Mouse (Mus musculus) C2C12 (cell line): ENCODE results near the gene Tiprl. TPM values are rescaled to one million over a fixed set of nuclear protein-coding genes. Genes with fewer than 3 reads are reported as not detected.
A peak's percentile ranks its signal among the peaks of the same experiment; 100 is the strongest.

Experiments
- H3K27me3 ChIP-seq: one replicate; pipeline ENCODE4 v1.6.1; 2011; ENCODE audit not compliant: control insufficient read depth, insufficient read depth, insufficient read length
- H3K36me3 ChIP-seq: one replicate; pipeline ENCODE4 v1.6.1; 2011; ENCODE audit not compliant: control insufficient read depth, insufficient read depth
- H3K4me3 ChIP-seq: one replicate; pipeline ENCODE4 v1.5.1; 2011; ENCODE audit warnings: mild to moderate bottlenecking, control low read depth; ENCODE audit not compliant: poor library complexity, insufficient read depth, severe bottlenecking
- H3K79me2 ChIP-seq: one replicate; pipeline ENCODE4 v1.6.1; 2011; ENCODE audit not compliant: control insufficient read depth, insufficient read depth
- H3K79me3 ChIP-seq: one replicate; pipeline ENCODE4 v1.6.1; 2011; ENCODE audit warnings: low read depth, control low read depth
- H3ac ChIP-seq: one replicate; pipeline ENCODE3; 2011; ENCODE audit warnings: low read depth; ENCODE audit not compliant: control insufficient read depth, insufficient read length
- CEBPB ChIP-seq: IDR thresholded peaks from one replicate; pipeline ENCODE4 v1.6.1; 2011; ENCODE audit warnings: low read depth, mild to moderate bottlenecking, control low read depth, moderate library complexity
- CTCF ChIP-seq: IDR thresholded peaks from one replicate; pipeline ENCODE4 v1.5.1; 2011; ENCODE audit not compliant: control insufficient read depth, insufficient read depth, insufficient read length
- FOSL1 ChIP-seq: IDR thresholded peaks from one replicate; pipeline ENCODE4 v1.8.0; 2011; ENCODE audit warnings: mild to moderate bottlenecking, low read length; ENCODE audit not compliant: poor library complexity, insufficient read depth, severe bottlenecking
- MAX ChIP-seq: IDR thresholded peaks from one replicate; pipeline ENCODE4 v1.6.1; 2011; ENCODE audit warnings: mild to moderate bottlenecking, control low read depth
- MYOD1 ChIP-seq: IDR thresholded peaks from one replicate; pipeline ENCODE4 v1.6.1; 2011; ENCODE audit warnings: low read depth; ENCODE audit not compliant: control insufficient read depth, insufficient read length
- MYOG ChIP-seq: IDR thresholded peaks from one replicate; pipeline ENCODE4 v1.6.1; 2011; ENCODE audit not compliant: control insufficient read depth, insufficient read length; ENCODE audit errors: extremely low read depth
- USF1 ChIP-seq: IDR thresholded peaks from one replicate; pipeline ENCODE4 v1.6.1; 2011; ENCODE audit warnings: low read depth, mild to moderate bottlenecking, control low read depth, moderate library complexity
- polyA plus RNA-seq: library from polyadenylated mRNA; unstranded; fragments of >200 nt; fragmentation: generic; extraction: Trizol; gene quantifications from one replicate; pipeline ENCODE4 v1.2.1, GENCODE M21; 2012; ENCODE audit warnings: missing spikeins

The Tiprl gene
- polyA plus RNA-seq, 1 experiment = 31.3 TPM

DNA sequence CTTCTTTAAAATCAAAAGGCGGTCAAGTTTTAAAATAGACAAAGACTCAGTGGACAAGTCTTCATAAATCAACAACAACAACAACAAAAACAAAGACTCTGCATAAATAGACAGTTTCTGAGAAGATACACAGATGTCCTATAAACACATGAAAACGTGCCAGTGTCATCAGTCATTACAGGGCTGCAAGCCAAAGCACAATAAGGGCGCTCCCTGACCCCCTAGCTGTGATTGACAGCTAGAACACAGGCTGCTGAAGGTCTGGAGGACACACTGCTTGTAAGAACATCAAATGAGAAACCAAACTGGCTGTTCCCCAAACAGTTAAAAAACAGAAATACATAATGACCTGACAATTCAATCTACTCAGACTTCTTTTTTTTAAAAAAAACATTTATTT is 37.2 kb downstream of the Tiprl start:
- Histone ChIP-seq H3ac (no peak overlapping the region), H3K36me3 (no peaks in the 10 kb centered on the region), H3K79me2 (no peaks in the 10 kb centered on the region), H3K4me3 (no peak overlapping the region), H3K27me3 (no peaks in the 10 kb centered on the region), H3K79me3 (no peaks in the 10 kb centered on the region)
- TF ChIP-seq MAX (no peak), CTCF (no peak), USF1 (no peak), CEBPB (no peak), MYOD1 (no peak), FOSL1 (no peak), MYOG (no peak)

DNA sequence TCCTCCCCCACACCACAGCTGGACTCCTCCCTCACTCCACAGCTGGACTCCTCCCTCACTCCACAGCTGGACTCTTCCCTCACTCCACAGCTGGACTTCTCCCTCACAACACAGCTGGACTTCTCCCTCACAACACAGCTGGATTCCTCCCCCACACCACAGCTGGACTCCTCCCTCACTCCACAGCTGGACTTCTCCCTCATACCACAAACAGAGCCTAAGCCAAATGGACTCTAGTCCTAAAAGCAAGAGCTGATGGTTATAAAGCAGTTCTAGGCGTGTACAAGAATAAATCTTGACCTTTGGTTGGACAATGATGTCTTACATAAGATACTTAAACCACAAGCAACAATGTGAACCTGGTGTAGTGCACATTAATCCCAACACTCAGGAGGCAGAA is 37.8 kb downstream of the Tiprl start:
- TF ChIP-seq FOSL1 = no peak
- TF ChIP-seq CTCF = no peak
- no peak for TF ChIP-seq MYOG
- no peaks in the 10 kb centered on the region for H3K36me3 ChIP-seq
- H3K79me3 ChIP-seq = no peaks in the 10 kb centered on the region
- H3K27me3 ChIP-seq = no peaks in the 10 kb centered on the region
- H3ac ChIP-seq = no peak overlapping the region
- H3K4me3 ChIP-seq = no peak overlapping the region
- H3K79me2 ChIP-seq = no peaks in the 10 kb centered on the region

DNA sequence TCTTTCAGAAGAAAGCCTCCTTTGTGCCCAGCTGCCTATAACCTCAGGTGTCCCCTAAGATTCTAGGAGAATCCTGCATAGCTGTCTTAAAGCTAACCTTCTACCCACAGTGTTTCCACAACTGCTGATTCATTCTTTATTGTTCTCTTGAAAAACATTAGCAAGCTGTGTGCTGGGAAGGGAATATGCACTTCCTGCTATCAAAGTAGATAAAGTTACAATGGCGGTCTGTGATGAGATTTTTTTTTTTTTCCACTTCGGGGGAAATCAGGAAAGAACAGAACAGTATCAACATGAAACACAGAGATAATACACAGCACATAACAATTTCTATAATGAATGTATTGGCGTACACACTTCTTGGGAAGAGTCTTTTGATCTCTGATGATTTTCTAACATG is 38.9 kb downstream of the Tiprl start:
- no peak for TF ChIP-seq MYOG
- TF ChIP-seq MAX = no peak
- no peak for TF ChIP-seq CEBPB
- no peak for TF ChIP-seq CTCF
- TF ChIP-seq USF1 = no peak
- TF ChIP-seq FOSL1 = no peak
- TF ChIP-seq MYOD1 = no peak
- Histone ChIP-seq H3ac (no peak overlapping the region), H3K4me3 (no peak overlapping the region), H3K79me2 (peaks cover 6% of the 10 kb centered on the region), H3K36me3 (no peaks in the 10 kb centered on the region), H3K27me3 (no peaks in the 10 kb centered on the region), H3K79me3 (peaks cover 2% of the 10 kb centered on the region)

DNA sequence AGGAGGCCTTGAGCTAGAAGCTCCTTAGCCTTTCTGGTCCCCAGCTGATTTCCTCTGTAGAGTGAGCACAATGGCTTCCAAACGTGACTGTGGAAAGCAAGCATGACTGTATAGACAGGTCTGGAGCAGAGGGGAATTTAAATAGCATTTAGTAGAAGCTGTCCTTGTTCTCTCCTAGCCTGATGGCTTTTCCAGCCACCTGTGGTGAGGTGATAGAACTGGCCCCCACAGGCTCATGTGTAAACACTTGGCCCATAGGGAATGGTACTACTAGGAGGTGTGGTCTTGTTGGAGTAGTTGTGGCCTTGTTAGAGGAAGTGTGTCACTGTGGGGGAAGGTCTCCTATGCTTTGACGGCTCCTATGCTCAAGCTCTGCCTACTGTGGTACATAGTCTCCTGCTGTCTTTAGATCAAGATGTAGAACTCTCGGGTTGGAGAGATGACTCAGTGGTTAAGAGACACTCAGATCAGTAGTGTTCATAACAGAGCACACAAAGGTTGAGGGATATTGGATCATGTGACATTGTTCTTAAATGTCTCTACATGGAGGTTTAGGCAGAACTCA is 41.3 kb downstream of the Tiprl start:
- H3ac ChIP-seq = no peak overlapping the region
- no peaks in the 10 kb centered on the region for H3K36me3 ChIP-seq
- no peak for TF ChIP-seq MYOG
- no peak for TF ChIP-seq CTCF
- no peak for TF ChIP-seq CEBPB
- TF ChIP-seq USF1 = no peak

DNA sequence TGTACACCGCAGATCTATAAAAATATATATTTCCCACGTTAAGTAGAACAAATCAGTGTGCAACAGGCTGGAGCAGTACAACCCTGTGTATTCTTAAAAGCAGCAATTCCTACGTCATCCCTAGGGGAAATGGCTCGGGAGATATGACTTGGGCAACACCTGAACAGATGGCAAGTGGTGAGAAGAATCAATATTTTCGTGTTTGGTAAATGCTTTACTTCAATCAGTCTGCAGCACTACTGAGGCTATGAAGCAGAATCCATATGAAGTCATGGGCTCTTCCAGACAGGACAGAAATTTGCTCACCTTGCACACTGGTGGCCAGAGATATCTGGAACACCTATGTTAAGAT is 42.2 kb downstream of the Tiprl start:
- TF ChIP-seq CEBPB = no peak
- TF ChIP-seq CTCF = no peak
- TF ChIP-seq MYOD1 = no peak
- no peak for TF ChIP-seq USF1
- no peak for TF ChIP-seq FOSL1
- no peak for TF ChIP-seq MAX
- TF ChIP-seq MYOG = no peak
- no peaks in the 10 kb centered on the region for H3K27me3 ChIP-seq
- H3K4me3 ChIP-seq = peak overlapping the region; percentile 51
- peaks cover 13% of the 10 kb centered on the region for H3K79me2 ChIP-seq
- no peaks in the 10 kb centered on the region for H3K36me3 ChIP-seq
- H3ac ChIP-seq = peak overlapping the region; percentile 8
- H3K79me3 ChIP-seq = peaks cover 7% of the 10 kb centered on the region

More for the DNA sequence above, 41.3 kb downstream of the Tiprl start:
- H3K79me3 ChIP-seq = peaks cover 7% of the 10 kb centered on the region
- H3K27me3 ChIP-seq = no peaks in the 10 kb centered on the region
- peaks cover 13% of the 10 kb centered on the region for H3K79me2 ChIP-seq
- H3K4me3 ChIP-seq = no peak overlapping the region

DNA sequence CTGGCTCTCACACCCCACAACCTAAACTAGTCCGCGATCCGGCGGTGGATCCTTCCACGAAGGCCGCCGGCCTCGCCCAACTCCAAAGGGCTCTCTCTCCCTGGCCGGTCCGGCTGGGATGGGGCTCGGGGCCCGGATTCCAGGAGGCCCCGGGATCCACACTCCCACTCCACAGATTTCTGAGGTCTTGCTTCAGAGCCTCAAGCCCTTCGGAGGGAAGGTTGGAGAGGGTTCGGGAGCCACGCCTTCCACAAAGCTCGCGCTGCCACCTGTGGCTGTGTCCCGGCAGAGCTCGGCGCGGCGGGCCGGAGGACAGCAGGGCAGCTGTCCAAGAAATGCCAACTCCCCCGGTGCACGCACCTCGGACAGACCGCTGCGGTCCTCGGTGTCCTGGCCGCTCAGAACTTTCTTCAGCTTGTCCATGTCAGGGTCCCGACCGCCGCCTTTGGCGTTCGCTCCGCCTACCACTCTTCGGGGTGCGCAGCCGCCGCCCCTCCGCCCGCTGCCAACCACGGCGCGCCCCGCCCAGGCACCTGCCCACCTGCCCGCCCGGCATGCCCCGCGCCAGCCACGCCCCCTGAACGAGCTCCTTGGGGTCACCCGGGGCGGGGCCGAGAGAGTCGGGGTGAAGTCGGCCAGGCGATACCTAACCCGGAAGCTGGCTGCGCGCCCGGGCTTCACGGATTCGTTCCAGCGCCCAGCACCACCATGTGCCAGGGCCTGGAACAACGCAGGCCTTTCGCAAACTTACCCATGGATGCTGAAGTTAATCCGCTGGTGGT is 42.7 kb downstream of the Tiprl start, which contains the start of gene Sft2d2:
Gene Sft2d2 (minus strand): TSS at position 559 of the 782 bp plus-strand sequence.
- peak within 1 kb of the TSS; percentile 74 for H3ac ChIP-seq
- TF ChIP-seq CEBPB (no peak), MYOG (no peak), MAX (peak; percentile 84), USF1 (no peak), FOSL1 (no peak), CTCF (no peak), MYOD1 (no peak)
- H3K79me2 ChIP-seq = peaks cover 13% of the 10 kb centered on the region
- peak within 1 kb of the TSS; percentile 51 for H3K4me3 ChIP-seq
- no peaks in the 10 kb centered on the region for H3K27me3 ChIP-seq
- peaks cover 7% of the 10 kb centered on the region for H3K79me3 ChIP-seq
- H3K36me3 ChIP-seq = no peaks in the 10 kb centered on the region
